In genomic region chr1:42906696-42907095, GRCm38 (mm10) we compare ENCODE assay signal across 24 mouse cellular contexts. TPM values are rescaled to one million over a fixed set of nuclear protein-coding genes. Genes with fewer than 3 reads are reported as not detected.
DNase-seq lines count a peak whose midpoint lies in the region; ATAC-seq and TF ChIP-seq lines count a peak whose summit lies in the region.
"Had no signal": no experiment of that assay in that cellular context is flagged by ENCODE, and none has a peak within 500 bp of the region (broad histone marks: within the 10 kb centered on the region; RNA-seq: fewer than 3 reads in every experiment).

No protein-coding gene starts in this region.

- no peak for TF ChIP-seq EP300 in stomach, postnatal 0 days (optimal IDR thresholded peaks at IDR 0.05)

- no peaks in the 10 kb centered on the region for H3K9me3 ChIP-seq in stomach, postnatal 0 days (ENCODE audit: control insufficient read depth, low read length)
- H3K9me3 ChIP-seq: hindbrain, embryonic 13.5 days; limb, embryonic 15.5 days; midbrain, embryonic 12.5 days; neural tube, embryonic 12.5 days had no signal

- no peak overlapping the region for H3K4me2 ChIP-seq in stomach, postnatal 0 days (replicated peaks; ENCODE audit: low read depth)
- H3K4me2 ChIP-seq: hindbrain, embryonic 13.5 days; limb, embryonic 15.5 days; lung, embryonic 14.5 days; midbrain, embryonic 12.5 days; neural tube, embryonic 12.5 days had no signal

- no peak for TF ChIP-seq CTCF in stomach, postnatal 0 days (IDR thresholded peaks at IDR 0.05; ENCODE audit: low read depth)

- intact Hi-C loops in left cerebral cortex, postnatal 4 days (cut with DNase I) = no loop called here

- no peak overlapping the region for H3K4me3 ChIP-seq in stomach, postnatal 0 days (ENCODE audit: low read depth, low read length)
- H3K4me3 ChIP-seq: heart, adult 2 months; hindbrain, embryonic 13.5 days; limb, embryonic 15.5 days; midbrain, embryonic 12.5 days; neural tube, embryonic 12.5 days had no signal

- H3K4me1 ChIP-seq in stomach, postnatal 0 days (replicated peaks; ENCODE audit: control insufficient read depth, insufficient read depth) = no peaks in the 10 kb centered on the region
- H3K4me1 ChIP-seq: hindbrain, embryonic 13.5 days; midbrain, embryonic 12.5 days had no signal

- 89% methylated on average over 7 of the region's 7 CpGs for WGBS in stomach, postnatal 0 days

- H3K27ac ChIP-seq in stomach, postnatal 0 days (replicated peaks) = no peak overlapping the region
- H3K27ac ChIP-seq: heart, adult 2 months; hindbrain, embryonic 13.5 days; kidney, postnatal 0 days; limb, embryonic 15.5 days; liver, embryonic 14.5 days; midbrain, embryonic 12.5 days; neural tube, embryonic 12.5 days had no signal

- DNase-seq in frontal cortex, postnatal 25 days (ENCODE audit: low spot score in 2 of 2) = no peak
- peak; percentile 15 for DNase-seq in left cerebral cortex, adult 11 months (ENCODE audit: low spot score)
- DNase-seq in left cerebral cortex, postnatal 4 days = no peak
- DNase-seq in stomach, postnatal 0 days (ENCODE audit: low spot score) = peak; percentile 8
- no peak for DNase-seq in adrenal gland, postnatal 14 days
- DNase-seq: adrenal gland, postnatal 10 days; cerebellum, adult 9-10 months; gastrocnemius, postnatal 36 days; heart, adult 2 months; kidney, adult 18-20 months; lung, embryonic 14.5 days; spleen, adult 18-20 months; thymus, postnatal 25 days had no signal

- H3K27me3 ChIP-seq in stomach, postnatal 0 days (ENCODE audit: control insufficient read depth, insufficient read depth, low read length) = no peaks in the 10 kb centered on the region
- H3K27me3 ChIP-seq: hindbrain, embryonic 13.5 days; limb, embryonic 15.5 days; midbrain, embryonic 12.5 days; neural tube, embryonic 12.5 days had no signal

- H3K36me3 ChIP-seq in stomach, postnatal 0 days (ENCODE audit: control insufficient read depth, insufficient read depth, low read length) = peaks cover 3% of the 10 kb centered on the region; the same call in 1 of the 2 replicates
- H3K36me3 ChIP-seq: hindbrain, embryonic 13.5 days had no signal

- H3K9ac ChIP-seq in stomach, postnatal 0 days (ENCODE audit: low read length) = no peak overlapping the region
- H3K9ac ChIP-seq: hindbrain, embryonic 13.5 days; limb, embryonic 15.5 days; liver, embryonic 14.5 days; lung, embryonic 14.5 days; midbrain, embryonic 12.5 days; neural tube, embryonic 12.5 days had no signal

- ATAC-seq in frontal cortex, adult (ENCODE audit: low TSS enrichment) = peak; percentile 98
- ATAC-seq in erythroid progenitor cell, adult 5-6 weeks (replicated peaks; ENCODE audit: low FRiP score, poor library complexity, severe bottlenecking) = 0 out of 2 replicates have a peak, but pooled peaks have one; percentile 39
- no peak for ATAC-seq in stomach, postnatal 0 days (ENCODE audit: low FRiP score, low TSS enrichment)
- ATAC-seq: forebrain, embryonic 14.5 days had no signal

RNA-seq across cellular contexts. Expression of gene Gpr45, which starts 46.0 kb away (rescaled TPM):
- total RNA-seq in left cerebral cortex, postnatal 4 days (2021) = 10 to 100 TPM; 26.6 to 28.3 TPM
- total RNA-seq in erythroid progenitor cell, adult 5-6 weeks (2015; ENCODE audit: low replicate concordance) = not detected in 2 replicates
- total RNA-seq in erythroid progenitor cell, adult 5-6 weeks (2017; ENCODE audit: low replicate concordance) = not detected in 2 replicates
- 6.3 and 6.7 TPM in 2 replicates for polyA plus RNA-seq in stomach, postnatal 0 days (2015; fragmentation: Nextera tagmentation; extraction: Ambion mirVana)
- total RNA-seq in adrenal gland, postnatal 14 days (2021) = 2.2 and 3.0 TPM in 2 replicates
- total RNA-seq: gastrocnemius, adult 18-20 months; megakaryocyte, adult 5-6 weeks had no signal

RNA-seq across cellular contexts. Expression of gene Mrps9, which starts 55.7 kb away (rescaled TPM):
- total RNA-seq in left cerebral cortex, postnatal 4 days (2021) = 10 to 100 TPM; 34.6 to 38.3 TPM
- total RNA-seq in erythroid progenitor cell, adult 5-6 weeks (2015; ENCODE audit: low replicate concordance) = 11.2 and 11.7 TPM in 2 replicates
- total RNA-seq in erythroid progenitor cell, adult 5-6 weeks (2017; ENCODE audit: low replicate concordance) = 11.8 and 23.0 TPM in 2 replicates
- 33.1 and 36.2 TPM in 2 replicates for polyA plus RNA-seq in stomach, postnatal 0 days (2015; fragmentation: Nextera tagmentation; extraction: Ambion mirVana)
- total RNA-seq in adrenal gland, postnatal 14 days (2021) = 75.3 and 83.3 TPM in 2 replicates

Comparison
In these comparisons a context has a peak if more than half of its experiments do, and no peak if none do; other contexts are left out.
1. DNase-seq: peak in left cerebral cortex, adult 11 months (single experiment) and stomach, postnatal 0 days (single experiment); none in frontal cortex, postnatal 25 days (0 of 2), left cerebral cortex, postnatal 4 days (single experiment) and adrenal gland, postnatal 14 days (single experiment).